Mouse (Mus musculus) forebrain, embryonic 15.5 days (tissue): ENCODE data around the gene Atp5k. TPM values are rescaled to one million over a fixed set of nuclear protein-coding genes. Genes with fewer than 3 reads are reported as not detected.

Experiments used
- ATAC-seq: fragments of 200-750 bp; cut with Nextera tagmentation; replicated peaks from 2 replicates; pipeline ENCODE4 v1.8.0; 2017; ENCODE audit warnings: mild to moderate bottlenecking, moderate TSS enrichment, moderate library complexity
- H3K27ac ChIP-seq: fragments of 300-500 bp; sonication (generic); replicated peaks from 2 replicates; pipeline ENCODE4 v1.5.1; 2015; ENCODE audit warnings: mild to moderate bottlenecking, inconsistent platforms
- H3K27me3 ChIP-seq: fragments of 300-500 bp; sonication (generic); 2 replicates; pipeline ENCODE4 v1.6.1; 2015; ENCODE audit warnings: inconsistent platforms
- H3K36me3 ChIP-seq: fragments of 300-500 bp; sonication (generic); 2 replicates; pipeline ENCODE4 v1.6.1; 2015; ENCODE audit warnings: mild to moderate bottlenecking, inconsistent platforms
- H3K4me1 ChIP-seq: fragments of 300-500 bp; sonication (generic); 2 replicates; pipeline ENCODE4 v1.6.1; 2015; ENCODE audit warnings: inconsistent platforms
- H3K4me2 ChIP-seq: fragments of 300-500 bp; sonication (generic); replicated peaks from 2 replicates; pipeline ENCODE4 v1.6.1; 2015; ENCODE audit warnings: mild to moderate bottlenecking, inconsistent platforms
- H3K4me3 ChIP-seq: fragments of 300-500 bp; sonication (generic); 2 replicates; pipeline ENCODE4 v1.5.1; 2015; ENCODE audit warnings: mild to moderate bottlenecking, inconsistent platforms
- H3K9ac ChIP-seq: fragments of 300-500 bp; sonication (generic); replicated peaks from 2 replicates; pipeline ENCODE4 v1.6.1; 2015; ENCODE audit warnings: mild to moderate bottlenecking, inconsistent platforms
- H3K9me3 ChIP-seq: fragments of 300-500 bp; sonication (generic); 2 replicates; pipeline ENCODE4 v1.6.1; 2016; ENCODE audit warnings: inconsistent platforms
- WGBS: fragments of 180-500 bp; shearing (Covaris S2); methylation state at CpG from one replicate; pipeline ENCODE4 v1.1.7; 2015; ENCODE audit warnings: mixed read lengths; 5-methylcytosine and 5-hydroxymethylcytosine counted together
- polyA plus RNA-seq: library from polyadenylated mRNA; unstranded; fragments of >200 nt; fragmentation: Nextera tagmentation; extraction: Ambion mirVana; gene quantifications from 2 replicates; pipeline ENCODE4 v1.2.1, GENCODE M21; 2015

The Atp5k gene
- polyA plus RNA-seq, 1 experiment from 2014 or later, result 367 TPM

DNA sequence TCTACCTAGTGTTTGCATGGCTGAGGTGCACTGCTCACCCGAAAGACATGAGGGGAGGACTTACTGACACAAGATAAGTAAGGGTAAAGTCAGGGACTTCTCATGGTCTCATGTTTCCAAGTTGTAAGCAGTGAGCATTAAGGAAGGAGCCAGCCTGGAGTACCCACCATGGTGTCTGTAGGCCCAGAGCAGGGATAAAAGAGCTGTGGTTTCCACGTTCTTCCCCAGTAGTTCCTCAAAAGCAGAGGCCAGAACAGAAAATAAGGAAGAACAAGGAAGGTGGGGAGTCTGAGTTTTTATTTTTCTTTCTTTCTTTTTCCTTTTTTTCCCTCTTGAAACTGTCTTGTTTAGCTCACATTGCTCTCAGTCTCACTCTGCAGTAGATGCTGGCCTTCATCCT lies 19.5 kb downstream of the Atp5k start:
- Histone ChIP-seq H3K4me1 (no peaks in the 10 kb centered on the region), H3K4me2 (no peak overlapping the region), H3K27me3 (no peaks in the 10 kb centered on the region), H3K9me3 (no peaks in the 10 kb centered on the region), H3K4me3 (no peak overlapping the region), H3K36me3 (no peaks in the 10 kb centered on the region), H3K9ac (no peak overlapping the region), H3K27ac (no peak overlapping the region)
- ATAC-seq, result no peak
- 73% methylated on average over 2 of the region's 2 CpGs for WGBS

DNA sequence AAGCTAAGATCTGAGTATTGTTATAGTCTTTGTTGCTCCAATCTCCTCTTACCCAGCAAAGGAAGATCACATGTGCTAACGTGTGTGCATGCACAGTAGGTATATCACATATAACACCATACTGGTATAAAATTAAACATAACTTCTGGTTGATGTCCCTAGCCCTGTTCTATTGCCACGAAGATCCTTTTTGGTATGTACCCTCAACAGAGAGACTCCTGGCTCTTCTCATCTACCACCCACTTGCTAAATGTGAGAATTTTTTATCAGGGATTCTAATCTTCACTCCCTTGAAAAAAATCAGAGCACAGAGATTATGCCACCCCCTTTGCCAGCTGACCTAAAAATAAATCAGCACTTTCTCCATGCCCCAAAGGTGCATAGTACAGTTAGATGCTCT lies 27.3 kb downstream of the Atp5k start:
- H3K27me3 ChIP-seq, result no peaks in the 10 kb centered on the region
- no peak overlapping the region for H3K27ac ChIP-seq
- no peak for ATAC-seq
- 70% methylated on average over 2 of the region's 2 CpGs for WGBS
- no peak overlapping the region for H3K4me2 ChIP-seq
- no peaks in the 10 kb centered on the region for H3K9me3 ChIP-seq
- no peak overlapping the region for H3K4me3 ChIP-seq
- no peaks in the 10 kb centered on the region for H3K36me3 ChIP-seq
- no peaks in the 10 kb centered on the region for H3K4me1 ChIP-seq
- no peak overlapping the region for H3K9ac ChIP-seq

DNA sequence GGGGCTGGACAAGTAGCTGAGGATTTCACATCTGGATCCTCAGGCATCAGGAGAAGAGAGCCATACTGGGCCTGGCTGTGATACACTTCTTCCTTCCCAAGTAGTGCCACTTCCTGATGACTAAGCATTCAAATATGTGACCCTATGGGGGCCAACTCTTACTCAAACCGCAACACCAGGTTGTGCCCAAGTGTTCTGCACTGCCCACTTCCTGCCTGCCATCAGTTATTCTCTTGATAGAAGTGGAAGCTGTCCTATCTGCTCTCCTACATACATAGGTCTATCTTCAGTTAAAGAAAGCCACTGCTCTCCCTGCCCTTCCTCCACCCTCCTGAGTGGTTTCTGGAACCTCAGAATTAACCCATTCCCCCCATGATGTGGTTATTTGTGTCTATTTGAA lies 28.8 kb downstream of the Atp5k start:
- WGBS, result 80% methylated on average over 1 of the region's 1 CpGs
- H3K27ac ChIP-seq, result no peak overlapping the region
- H3K27me3 ChIP-seq, result no peaks in the 10 kb centered on the region

GRCm38 (mm10) chr5:108403453-108403852 lies 30.8 kb downstream of the Atp5k start:
- no peak overlapping the region for H3K9ac ChIP-seq
- H3K27ac ChIP-seq, result no peak overlapping the region
- 87% methylated on average over 4 of the region's 4 CpGs for WGBS
- no peaks in the 10 kb centered on the region for H3K9me3 ChIP-seq
- H3K4me1 ChIP-seq, result no peaks in the 10 kb centered on the region
- no peak overlapping the region for H3K4me3 ChIP-seq
- no peaks in the 10 kb centered on the region for H3K36me3 ChIP-seq
- H3K27me3 ChIP-seq, result no peaks in the 10 kb centered on the region
- ATAC-seq, result no peak
- H3K4me2 ChIP-seq, result no peak overlapping the region

More for the DNA sequence above, 28.8 kb downstream of the Atp5k start:
- no peaks in the 10 kb centered on the region for H3K4me1 ChIP-seq
- H3K36me3 ChIP-seq, result no peaks in the 10 kb centered on the region
- no peak overlapping the region for H3K9ac ChIP-seq
- ATAC-seq, result no peak
- no peak overlapping the region for H3K4me2 ChIP-seq
- no peaks in the 10 kb centered on the region for H3K9me3 ChIP-seq
- no peak overlapping the region for H3K4me3 ChIP-seq

DNA sequence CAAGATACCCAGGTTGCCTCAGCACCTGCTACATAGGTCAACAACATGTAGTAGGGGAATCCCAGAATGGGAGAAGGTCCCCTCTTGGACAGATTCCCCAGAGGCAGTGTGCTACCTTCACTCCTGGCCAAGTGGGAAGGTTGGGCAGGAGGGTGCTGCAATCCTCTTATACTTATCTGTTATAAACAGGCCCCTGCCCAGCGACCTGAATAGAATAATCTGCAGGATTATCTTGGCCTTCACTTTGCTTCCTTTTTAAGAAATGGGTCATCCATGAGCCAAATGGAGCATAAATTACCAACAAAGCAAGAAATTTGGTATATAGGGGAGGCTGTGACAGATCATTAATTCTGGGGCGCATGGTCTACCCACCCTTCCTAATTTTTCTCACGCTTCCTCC lies 44.5 kb downstream of the Atp5k start:
- Histone ChIP-seq H3K4me1 (no peaks in the 10 kb centered on the region), H3K27me3 (no peaks in the 10 kb centered on the region), H3K27ac (no peak overlapping the region), H3K9me3 (no peaks in the 10 kb centered on the region), H3K4me3 (no peak overlapping the region), H3K9ac (no peak overlapping the region), H3K4me2 (no peak overlapping the region), H3K36me3 (no peaks in the 10 kb centered on the region)
- no peak for ATAC-seq
- 73% methylated on average over 3 of the region's 3 CpGs for WGBS

DNA sequence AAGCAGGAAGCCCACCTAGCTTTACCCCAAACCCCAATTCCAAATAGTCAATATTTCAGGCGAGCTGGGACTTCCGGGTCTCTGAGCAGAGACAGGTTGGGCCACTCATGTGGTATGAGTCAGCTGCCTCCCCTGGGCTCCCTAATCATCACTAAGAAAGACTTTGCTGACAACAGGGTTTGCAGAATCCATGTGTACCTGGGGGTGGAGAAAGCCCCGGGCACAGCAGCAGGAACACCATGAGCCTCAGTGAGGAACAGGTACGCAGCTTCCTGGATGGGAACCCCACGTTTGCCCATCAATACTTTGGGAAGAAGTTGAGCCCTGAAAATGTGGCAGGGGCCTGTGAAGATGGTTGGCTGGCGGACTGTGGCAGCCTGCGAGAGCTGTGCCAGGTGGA lies 46.0 kb downstream of the Atp5k start, which contains the start of gene Pde6b:
Gene Pde6b, plus strand, starts transcription at position 191 of the 400 bp plus-strand sequence.
- WGBS, result 82% methylated on average over 7 of the region's 7 CpGs
- Histone ChIP-seq H3K4me2 (no peak within 1 kb of the TSS), H3K4me3 (no peak within 1 kb of the TSS), H3K4me1 (no peaks in the 10 kb centered on the region), H3K9me3 (no peaks in the 10 kb centered on the region), H3K36me3 (no peaks in the 10 kb centered on the region), H3K9ac (no peak within 1 kb of the TSS), H3K27me3 (no peaks in the 10 kb centered on the region), H3K27ac (no peak within 1 kb of the TSS)
- ATAC-seq, result no peak

DNA sequence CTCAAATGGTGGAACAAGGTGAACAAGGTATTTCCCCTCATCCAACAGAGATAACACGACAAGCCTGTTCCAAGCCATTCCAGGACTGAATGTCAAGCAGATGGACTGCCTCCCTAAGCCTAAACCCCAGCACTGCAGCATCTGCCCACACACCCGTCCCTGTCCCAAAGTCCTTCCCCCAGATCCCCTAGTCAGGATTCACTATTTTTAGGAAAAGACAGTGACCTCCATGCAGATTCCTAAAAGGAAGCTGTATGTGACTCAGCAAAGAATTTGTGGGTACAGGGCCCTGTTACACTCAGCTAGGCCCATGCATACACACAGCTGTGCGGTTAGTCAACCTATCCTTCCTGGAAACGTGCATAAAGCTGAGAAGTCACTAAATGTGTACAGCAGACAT lies 47.8 kb downstream of the Atp5k start:
- H3K4me3 ChIP-seq, result no peak overlapping the region
- H3K27me3 ChIP-seq, result no peaks in the 10 kb centered on the region
- 74% methylated on average over 4 of the region's 4 CpGs for WGBS
- H3K36me3 ChIP-seq, result no peaks in the 10 kb centered on the region
- H3K4me1 ChIP-seq, result no peaks in the 10 kb centered on the region
- H3K9ac ChIP-seq, result no peak overlapping the region
- no peak overlapping the region for H3K27ac ChIP-seq
- no peak overlapping the region for H3K4me2 ChIP-seq
- no peaks in the 10 kb centered on the region for H3K9me3 ChIP-seq
- no peak for ATAC-seq

DNA sequence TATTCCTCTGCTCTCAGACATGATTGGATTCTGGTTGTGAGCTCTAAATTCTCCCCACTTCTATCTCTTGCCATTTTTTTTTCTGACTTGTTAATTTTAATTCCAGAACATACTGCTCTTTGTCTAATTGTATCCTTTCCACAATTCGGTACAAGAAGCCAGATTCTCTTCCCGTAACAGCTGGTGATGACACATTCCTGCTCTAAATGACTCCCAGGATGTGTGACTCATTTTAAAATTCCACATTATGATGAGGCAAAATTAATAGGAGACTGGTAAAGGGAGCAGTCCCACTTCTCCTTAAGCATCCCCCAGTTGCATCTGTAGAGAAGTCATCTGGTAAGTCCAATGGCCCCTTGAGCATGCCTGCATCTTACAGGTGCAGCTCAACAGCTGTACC lies 48.6 kb downstream of the Atp5k start:
- ATAC-seq, result no peak
- Histone ChIP-seq H3K9me3 (no peaks in the 10 kb centered on the region), H3K4me1 (no peaks in the 10 kb centered on the region), H3K27ac (no peak overlapping the region), H3K4me2 (no peak overlapping the region), H3K27me3 (no peaks in the 10 kb centered on the region), H3K4me3 (no peak overlapping the region), H3K36me3 (no peaks in the 10 kb centered on the region), H3K9ac (no peak overlapping the region)
- 78% methylated on average over 2 of the region's 2 CpGs for WGBS

Other genes starting within 250 kb of the Atp5k start
- 45.3 and 47.1 TPM in 2 replicates for gene Dr1, start 165.6 kb downstream of the Atp5k start, polyA plus RNA-seq
- gene Pigg, start 121.8 kb downstream of the Atp5k start, polyA plus RNA-seq, result 6.2 and 6.4 TPM in 2 replicates
- 0.83 and 1.1 TPM in 2 replicates for gene Gm42517, start 66.5 kb downstream of the Atp5k start, polyA plus RNA-seq
- 0.20 TPM in 1 of 2 replicates, not detected in the other for gene Pde6b, start 46.1 kb downstream of the Atp5k start, polyA plus RNA-seq
- gene Mfsd7a, start 14.4 kb upstream of the Atp5k start, polyA plus RNA-seq, result 0.06 TPM in 2 replicates
- 33.3 and 36.5 TPM in 2 replicates for gene Pcgf3, start 26.8 kb upstream of the Atp5k start, polyA plus RNA-seq
- 82.8 and 88.1 TPM in 2 replicates for gene Cplx1, start 115.6 kb upstream of the Atp5k start, polyA plus RNA-seq
- gene Gak, start 195.3 kb upstream of the Atp5k start, polyA plus RNA-seq, result 55.5 and 56.4 TPM in 2 replicates
- gene Tmem175, start 195.3 kb upstream of the Atp5k start, polyA plus RNA-seq, result 24.2 and 24.7 TPM in 2 replicates
- 9.9 and 10.9 TPM in 2 replicates for gene Idua, start 225.9 kb upstream of the Atp5k start, polyA plus RNA-seq
- gene Dgkq, start 235.2 kb upstream of the Atp5k start, polyA plus RNA-seq, result 23.6 and 24.4 TPM in 2 replicates
- 1.8 and 1.9 TPM in 2 replicates for gene Slc26a1, start 241.1 kb upstream of the Atp5k start, polyA plus RNA-seq